Comparison of ENCODE assay signal across 15 mouse cellular contexts in the genomic region with DNA sequence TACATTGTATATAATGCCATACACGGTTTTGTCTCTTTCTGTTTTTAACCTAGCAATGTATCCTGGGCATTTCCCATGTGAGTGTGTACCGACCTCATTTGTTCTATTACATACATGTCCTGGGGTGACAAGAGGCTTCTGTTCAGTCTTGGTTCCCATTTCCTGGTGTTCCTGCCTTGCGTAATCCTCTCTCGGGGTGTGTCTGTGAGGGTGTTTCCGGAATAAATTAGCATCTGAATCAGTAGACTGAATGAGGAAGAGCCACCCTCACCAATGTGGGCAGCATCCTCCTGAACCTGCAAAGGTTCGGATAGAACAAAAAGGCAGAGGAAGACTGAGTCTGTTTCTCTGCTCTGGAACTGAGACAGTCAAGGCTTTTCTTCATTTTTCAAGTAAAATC.
DNase-seq lines count a peak whose midpoint lies in the region; ATAC-seq lines count a peak whose summit lies in the region.
"Had no signal": no experiment of that assay in that cellular context is flagged by ENCODE, and none has a peak within 500 bp of the region (broad histone marks: within the 10 kb centered on the region; RNA-seq: fewer than 3 reads in every experiment).

No protein-coding gene starts in this region.

- no peak overlapping the region for H3K9ac ChIP-seq in liver, embryonic 16.5 days (ENCODE audit: low read depth, low read length)
- no peak overlapping the region for H3K9ac ChIP-seq in liver, embryonic 11.5 days (ENCODE audit: low read depth, low read length)
- H3K9ac ChIP-seq in forebrain, embryonic 11.5 days (ENCODE audit: low read length): no peak overlapping the region
- H3K9ac ChIP-seq in hindbrain, embryonic 16.5 days (ENCODE audit: low read depth, low read length): no peak overlapping the region
- H3K9ac ChIP-seq: embryonic facial prominence, embryonic 12.5 days; forebrain, postnatal 0 days; kidney, embryonic 15.5 days; lung, embryonic 15.5 days had no signal

- H3K4me1 ChIP-seq in liver, embryonic 16.5 days (ENCODE audit: control insufficient read depth, low read depth, low read length): no peaks in the 10 kb centered on the region
- no peaks in the 10 kb centered on the region for H3K4me1 ChIP-seq in liver, embryonic 11.5 days (replicated peaks; ENCODE audit: control insufficient read depth, insufficient read depth, low read length)
- H3K4me1 ChIP-seq in forebrain, embryonic 11.5 days (replicated peaks; ENCODE audit: control insufficient read depth, insufficient read depth, low read length): no peaks in the 10 kb centered on the region
- no peaks in the 10 kb centered on the region for H3K4me1 ChIP-seq in hindbrain, embryonic 16.5 days (ENCODE audit: control insufficient read depth, insufficient read depth, low read depth, low read length)
- H3K4me1 ChIP-seq: embryonic facial prominence, embryonic 12.5 days; heart, embryonic 10.5 days; kidney, embryonic 15.5 days; lung, embryonic 15.5 days had no signal

- no peaks in the 10 kb centered on the region for H3K36me3 ChIP-seq in liver, embryonic 16.5 days (ENCODE audit: control insufficient read depth, insufficient read depth)
- H3K36me3 ChIP-seq in liver, embryonic 11.5 days (ENCODE audit: control insufficient read depth, insufficient read depth, low read length): no peaks in the 10 kb centered on the region
- no peaks in the 10 kb centered on the region for H3K36me3 ChIP-seq in forebrain, embryonic 11.5 days (ENCODE audit: control insufficient read depth, insufficient read depth, low read length)
- no peaks in the 10 kb centered on the region for H3K36me3 ChIP-seq in hindbrain, embryonic 16.5 days (ENCODE audit: control insufficient read depth, insufficient read depth, low read length)
- H3K36me3 ChIP-seq: embryonic facial prominence, embryonic 12.5 days; heart, embryonic 10.5 days; kidney, embryonic 15.5 days; lung, embryonic 15.5 days had no signal

- no peak overlapping the region for H3K4me3 ChIP-seq in liver, embryonic 16.5 days (ENCODE audit: low read depth, low read length)
- H3K4me3 ChIP-seq in liver, embryonic 11.5 days (ENCODE audit: low read depth, low read length): no peak overlapping the region
- no peak overlapping the region for H3K4me3 ChIP-seq in forebrain, embryonic 11.5 days (ENCODE audit: low read depth, low read length)
- no peak overlapping the region for H3K4me3 ChIP-seq in hindbrain, embryonic 16.5 days (ENCODE audit: low read length)
- H3K4me3 ChIP-seq: embryonic facial prominence, embryonic 12.5 days; heart, embryonic 10.5 days; kidney, embryonic 15.5 days; lung, embryonic 15.5 days had no signal

- peak; percentile 89 for ATAC-seq in frontal cortex, adult (ENCODE audit: low TSS enrichment)
- 0 out of 2 replicates have a peak, but pooled peaks have one; percentile 19 for ATAC-seq in liver, embryonic 16.5 days (ENCODE audit: low read depth)
- no peak for ATAC-seq in liver, embryonic 11.5 days (replicated peaks; ENCODE audit: low FRiP score)
- peak; percentile 71 for ATAC-seq in common myeloid progenitor, adult 5-6 weeks (replicated peaks; ENCODE audit: low read depth, poor library complexity, severe bottlenecking)
- ATAC-seq in monocyte, adult 5-6 weeks (replicated peaks; ENCODE audit: insufficient number of reproducible peaks, low FRiP score, low TSS enrichment, poor library complexity, severe bottlenecking): 0 out of 2 replicates have a peak, but pooled peaks have one; percentile 50
- no peak for ATAC-seq in forebrain, embryonic 11.5 days (replicated peaks; ENCODE audit: low FRiP score)
- no peak for ATAC-seq in hindbrain, embryonic 16.5 days
- ATAC-seq: forebrain, postnatal 0 days had no signal

- no peaks in the 10 kb centered on the region for H3K9me3 ChIP-seq in liver, embryonic 16.5 days (replicated peaks; ENCODE audit: control insufficient read depth, low read length)
- H3K9me3 ChIP-seq in liver, embryonic 11.5 days (ENCODE audit: control insufficient read depth, low read length): no peaks in the 10 kb centered on the region
- H3K9me3 ChIP-seq in forebrain, embryonic 11.5 days (ENCODE audit: control insufficient read depth, low read length): no peaks in the 10 kb centered on the region
- H3K9me3 ChIP-seq in hindbrain, embryonic 16.5 days (ENCODE audit: control insufficient read depth, low read length): no peaks in the 10 kb centered on the region
- H3K9me3 ChIP-seq: embryonic facial prominence, embryonic 12.5 days; heart, embryonic 10.5 days; kidney, embryonic 15.5 days; lung, embryonic 15.5 days had no signal

- no peak for DNase-seq in frontal cortex, postnatal 10 days (ENCODE audit: low spot score in 2 of 2)
- DNase-seq in liver, embryonic 11.5 days (ENCODE audit: low spot score): no peak
- no peak for DNase-seq in forebrain, embryonic 11.5 days (ENCODE audit: low spot score)
- DNase-seq: cerebellum, adult 9-10 months; forebrain, postnatal 0 days; layer of hippocampus, postnatal 36 days had no signal

- H3K4me2 ChIP-seq in liver, embryonic 16.5 days (ENCODE audit: low read depth, low read length): no peak overlapping the region
- no peak overlapping the region for H3K4me2 ChIP-seq in liver, embryonic 11.5 days
- no peak overlapping the region for H3K4me2 ChIP-seq in forebrain, embryonic 11.5 days (ENCODE audit: low read depth, low read length, severe bottlenecking)
- no peak overlapping the region for H3K4me2 ChIP-seq in hindbrain, embryonic 16.5 days (ENCODE audit: low read length)
- H3K4me2 ChIP-seq: embryonic facial prominence, embryonic 12.5 days; kidney, embryonic 15.5 days; lung, embryonic 15.5 days had no signal

- H3K27ac ChIP-seq in liver, embryonic 16.5 days (ENCODE audit: low read length): no peak overlapping the region
- no peak overlapping the region for H3K27ac ChIP-seq in liver, embryonic 11.5 days (ENCODE audit: low read depth, low read length)
- no peak overlapping the region for H3K27ac ChIP-seq in forebrain, embryonic 11.5 days (ENCODE audit: low read depth, low read length)
- no peak overlapping the region for H3K27ac ChIP-seq in hindbrain, embryonic 16.5 days (ENCODE audit: low read depth, low read length)
- H3K27ac ChIP-seq: embryonic facial prominence, embryonic 12.5 days; heart, embryonic 10.5 days; kidney, embryonic 15.5 days; lung, embryonic 15.5 days had no signal

- WGBS in liver, embryonic 16.5 days (ENCODE audit: insufficient replicate concordance): 34% methylated on average over 6 of the region's 6 CpGs
- 53% methylated on average over 6 of the region's 6 CpGs for WGBS in liver, embryonic 11.5 days
- 68% methylated on average over 6 of the region's 6 CpGs for WGBS in forebrain, embryonic 11.5 days
- 52% methylated on average over 6 of the region's 6 CpGs for WGBS in hindbrain, embryonic 16.5 days

- no peaks in the 10 kb centered on the region for H3K27me3 ChIP-seq in liver, embryonic 16.5 days (ENCODE audit: control insufficient read depth, insufficient read depth, low read depth, low read length)
- H3K27me3 ChIP-seq in liver, embryonic 11.5 days (replicated peaks; ENCODE audit: control insufficient read depth, insufficient read depth, low read length): no peaks in the 10 kb centered on the region
- H3K27me3 ChIP-seq in forebrain, embryonic 11.5 days (ENCODE audit: control insufficient read depth, insufficient read depth, low read length): no peaks in the 10 kb centered on the region
- H3K27me3 ChIP-seq in hindbrain, embryonic 16.5 days (replicated peaks; ENCODE audit: control insufficient read depth, insufficient read depth, low read length): no peaks in the 10 kb centered on the region
- H3K27me3 ChIP-seq: embryonic facial prominence, embryonic 12.5 days; kidney, embryonic 15.5 days; lung, embryonic 15.5 days had no signal

Comparison
In these comparisons a context has a peak if more than half of its experiments do, and no peak if none do; other contexts are left out.
1. ATAC-seq: peak in frontal cortex, adult (single experiment), liver, embryonic 16.5 days (single experiment), common myeloid progenitor, adult 5-6 weeks (single experiment) and monocyte, adult 5-6 weeks (single experiment); none in liver, embryonic 11.5 days (single experiment), forebrain, embryonic 11.5 days (single experiment) and hindbrain, embryonic 16.5 days (single experiment).